ENCODE assay signal across 8 mouse cellular contexts in the genomic region with DNA sequence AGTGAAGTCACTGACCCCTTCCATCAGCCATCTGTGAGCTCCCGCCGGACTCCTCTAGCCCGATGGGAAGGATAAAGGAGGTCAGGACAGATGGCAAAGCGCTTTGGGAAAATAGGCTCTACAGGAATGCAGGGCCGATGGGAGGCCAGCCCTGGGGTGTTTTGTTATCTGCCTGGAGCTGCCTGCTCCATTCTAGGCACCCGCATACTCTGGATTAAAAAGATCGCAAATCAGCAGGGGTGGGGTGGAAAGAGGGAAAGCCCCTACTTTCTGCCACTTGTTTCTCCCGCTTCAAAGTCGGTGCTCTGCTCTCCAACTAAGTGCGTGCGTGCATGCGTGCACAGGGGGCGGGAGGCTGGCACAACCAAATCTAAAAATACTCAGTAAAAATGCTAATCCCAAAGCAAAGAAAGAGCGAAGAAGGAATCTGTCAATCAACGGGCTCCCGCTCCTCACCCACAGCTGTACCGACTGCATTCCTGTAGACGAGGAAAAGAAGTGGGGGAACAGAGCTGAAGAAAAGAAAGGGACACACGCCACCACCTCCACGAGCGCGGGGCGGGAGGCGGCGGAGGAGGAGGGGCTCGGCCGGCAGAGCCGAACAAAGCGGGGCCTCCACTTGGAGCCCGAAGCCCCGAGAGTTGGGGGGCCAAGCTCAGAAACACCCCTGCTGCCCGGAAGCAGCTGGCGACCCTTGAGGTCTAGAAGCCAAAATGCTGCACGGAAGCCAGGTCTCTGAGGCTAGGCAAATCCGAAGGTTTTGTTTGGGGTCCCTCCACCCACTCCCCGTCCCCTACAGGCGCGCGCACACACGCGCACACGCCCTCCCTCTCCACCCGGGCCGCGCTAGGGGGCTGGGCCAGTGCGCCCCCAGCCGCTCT. TPM values are rescaled to one million over a fixed set of nuclear protein-coding genes. Genes with fewer than 3 reads are reported as not detected.
DNase-seq lines count a peak whose midpoint lies in the region; ATAC-seq lines count a peak whose summit lies in the region.

No protein-coding gene starts in this region.

- H3K27ac ChIP-seq in heart, embryonic 15.5 days = peak overlapping the region; percentile 98
- peak overlapping the region; percentile 95 for H3K27ac ChIP-seq in midbrain, embryonic 12.5 days (replicated peaks)

- no peaks in the 10 kb centered on the region for H3K36me3 ChIP-seq in heart, embryonic 15.5 days
- H3K36me3 ChIP-seq in midbrain, embryonic 12.5 days = no peaks in the 10 kb centered on the region

- H3K4me2 ChIP-seq in heart, embryonic 15.5 days = peak overlapping the region; percentile 76
- peak overlapping the region; percentile 95 for H3K4me2 ChIP-seq in midbrain, embryonic 12.5 days (replicated peaks)

- H3K9ac ChIP-seq in heart, embryonic 15.5 days = peak overlapping the region; percentile 93
- peak overlapping the region; percentile 84 for H3K9ac ChIP-seq in midbrain, embryonic 12.5 days (replicated peaks)

- H3K27me3 ChIP-seq in heart, embryonic 15.5 days = no peaks in the 10 kb centered on the region
- peaks cover 11% of the 10 kb centered on the region for H3K27me3 ChIP-seq in midbrain, embryonic 12.5 days

- peaks cover 59% of the 10 kb centered on the region for H3K4me1 ChIP-seq in heart, embryonic 15.5 days (replicated peaks)
- peaks cover 54% of the 10 kb centered on the region for H3K4me1 ChIP-seq in midbrain, embryonic 12.5 days

- peak; percentile 42 for ATAC-seq in heart, embryonic 15.5 days (replicated peaks; ENCODE audit: insufficient number of reproducible peaks, insufficient read depth, low FRiP score, low read depth)
- peak; percentile 53 for ATAC-seq in midbrain, embryonic 12.5 days (ENCODE audit: low FRiP score, low read depth)

- no peaks in the 10 kb centered on the region for H3K9me3 ChIP-seq in heart, embryonic 15.5 days (replicated peaks)
- H3K9me3 ChIP-seq in midbrain, embryonic 12.5 days = 0 out of 2 replicates have a peak, but pooled peaks cover 4% of the 10 kb centered on the region

- H3K4me3 ChIP-seq in heart, embryonic 15.5 days = peak overlapping the region; percentile 89
- peak overlapping the region; percentile 79 for H3K4me3 ChIP-seq in midbrain, embryonic 12.5 days

- DNase-seq in adrenal gland, adult 18-20 months (ENCODE audit: low spot score in 2 of 2) = peak; percentile 39 to 46
- no peak for DNase-seq in adrenal gland, adult 8-10 months
- peak; percentile 22 for DNase-seq in ES-CJ7 (ENCODE audit: low read depth, low spot score)
- DNase-seq in cerebellum, postnatal 25 days = peak; percentile 37 to 53
- peak; percentile 64 to 72 for DNase-seq in left cerebral cortex, adult 8-10 months (ENCODE audit: low spot score in 2 of 2)
- peak; percentile 79 for DNase-seq in telencephalon, adult 2 months (ENCODE audit: low read depth, low spot score)

- WGBS in heart, embryonic 15.5 days = 1% methylated on average over 47 of the region's 47 CpGs
- WGBS in midbrain, embryonic 12.5 days = under 1% methylated on average over 45 of the region's 47 CpGs

RNA-seq across cellular contexts. Expression of a gene that starts 1.0 kb away (rescaled TPM):
- 10 to 100 TPM; 24.6 to 25.2 TPM for total RNA-seq in adrenal gland, adult 18-20 months (2021)
- 10 to 100 TPM; 27.0 to 49.6 (median 37.1) TPM for total RNA-seq in adrenal gland, adult 8-10 months (2022)
- 11.6 and 14.8 TPM in 2 replicates for polyA plus RNA-seq in heart, embryonic 15.5 days (2015; fragmentation: Nextera tagmentation; extraction: Ambion mirVana)
- 10 to 100 TPM; 52.3 to 57.3 (median 56.8) TPM for total RNA-seq in left cerebral cortex, adult 8-10 months (2022)
- polyA plus RNA-seq in midbrain, embryonic 12.5 days (2016; fragmentation: Nextera tagmentation; extraction: Ambion mirVana) = 28.4 and 31.2 TPM in 2 replicates
